Mouse (Mus musculus) lung, embryonic 14.5 days (tissue): ENCODE results near the gene Ppp1r3c. TPM values are rescaled to one million over a fixed set of nuclear protein-coding genes. Genes with fewer than 3 reads are reported as not detected.

ENCODE experiments used
- ATAC-seq: fragments of 200-750 bp; cut with Nextera tagmentation; 2 replicates; pipeline ENCODE4 v1.8.0; 2017; ENCODE audit warnings: mild to moderate bottlenecking, moderate TSS enrichment, moderate library complexity; ENCODE audit not compliant: insufficient read depth
- DNase-seq: peaks from one replicate; pipeline ENCODE4 v3.0.0-alpha.2; 2015
- H3K27ac ChIP-seq: fragments of 300-500 bp; sonication (generic); 2 replicates; pipeline ENCODE4 v1.5.1; 2014; ENCODE audit warnings: low read depth, mild to moderate bottlenecking, moderate library complexity
- H3K27me3 ChIP-seq: fragments of 300-500 bp; sonication (generic); 2 replicates; pipeline ENCODE4 v1.6.1; 2014; ENCODE audit warnings: low read length, control low read depth; ENCODE audit not compliant: insufficient read depth
- H3K36me3 ChIP-seq: fragments of 300-500 bp; sonication (generic); 2 replicates; pipeline ENCODE4 v1.6.1; 2014; ENCODE audit warnings: control low read depth; ENCODE audit not compliant: insufficient read depth
- H3K4me1 ChIP-seq: fragments of 300-500 bp; sonication (generic); 2 replicates; pipeline ENCODE4 v1.6.1; 2014; ENCODE audit warnings: antibody characterized with exemption, control low read depth; ENCODE audit not compliant: insufficient read depth
- H3K4me2 ChIP-seq: fragments of 300-500 bp; sonication (generic); 2 replicates; pipeline ENCODE4 v1.6.1; 2014; ENCODE audit warnings: mild to moderate bottlenecking
- H3K4me3 ChIP-seq: fragments of 300-500 bp; sonication (generic); 2 replicates; pipeline ENCODE4 v1.5.1; 2014; ENCODE audit warnings: low read depth, low read length
- H3K9ac ChIP-seq: fragments of 300-500 bp; sonication (generic); 2 replicates; pipeline ENCODE4 v1.6.1; 2014
- H3K9me3 ChIP-seq: fragments of 300-500 bp; sonication (generic); 2 replicates; pipeline ENCODE4 v1.6.1; 2016; ENCODE audit warnings: low read depth, low read length, control low read depth
- CTCF ChIP-seq: IDR thresholded peaks from 2 replicates; pipeline ENCODE4 v1.5.1; 2016; ENCODE audit warnings: antibody characterized with exemption, low read depth
- WGBS: fragments of 180-500 bp; shearing (Covaris S2); extraction: QIAGEN DNeasy Blood & Tissue Kit; methylation state at CpG from one replicate; pipeline ENCODE4 v1.1.7; 2014; 5-methylcytosine and 5-hydroxymethylcytosine counted together
- polyA plus RNA-seq: library from polyadenylated mRNA; unstranded; fragments of >200 nt; fragmentation: Nextera tagmentation; extraction: Ambion mirVana; gene quantifications from 2 replicates; pipeline ENCODE4 v1.2.1, GENCODE M21; 2014

Gene Ppp1r3c
- polyA plus RNA-seq, 1 experiment from 2014 or later = 67.5 TPM

DNA sequence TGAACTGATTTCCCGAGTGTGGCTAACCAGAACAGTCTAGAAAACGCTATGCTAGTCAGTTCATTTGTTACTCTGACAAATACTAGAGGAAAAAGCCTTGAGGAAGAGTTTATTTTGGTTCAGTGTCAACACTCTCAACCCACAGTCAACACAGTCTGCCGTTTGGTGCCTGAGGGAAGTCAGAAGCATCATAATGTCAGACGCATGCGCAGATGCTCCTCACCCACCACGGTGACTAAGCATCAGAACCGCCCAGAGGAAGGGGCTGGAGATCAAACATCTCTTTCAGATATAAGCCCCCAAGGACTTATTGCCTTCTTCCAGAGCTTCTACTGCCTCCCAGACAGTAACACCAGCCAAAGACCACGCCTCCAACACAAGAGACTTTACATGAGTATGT lies 15.3 kb downstream of the Ppp1r3c start:
- ATAC-seq (no peak), DNase-seq (peak; percentile 43)
- no peak overlapping the region for H3K9ac ChIP-seq
- no peak overlapping the region for H3K27ac ChIP-seq
- 47% methylated on average over 8 of the region's 8 CpGs for WGBS
- TF ChIP-seq CTCF = no peak
- H3K36me3 ChIP-seq = no peaks in the 10 kb centered on the region
- H3K27me3 ChIP-seq = no peaks in the 10 kb centered on the region
- no peaks in the 10 kb centered on the region for H3K9me3 ChIP-seq
- no peak overlapping the region for H3K4me3 ChIP-seq
- H3K4me1 ChIP-seq = no peaks in the 10 kb centered on the region; the same call in 1 of the 2 replicates
- no peak overlapping the region for H3K4me2 ChIP-seq

DNA sequence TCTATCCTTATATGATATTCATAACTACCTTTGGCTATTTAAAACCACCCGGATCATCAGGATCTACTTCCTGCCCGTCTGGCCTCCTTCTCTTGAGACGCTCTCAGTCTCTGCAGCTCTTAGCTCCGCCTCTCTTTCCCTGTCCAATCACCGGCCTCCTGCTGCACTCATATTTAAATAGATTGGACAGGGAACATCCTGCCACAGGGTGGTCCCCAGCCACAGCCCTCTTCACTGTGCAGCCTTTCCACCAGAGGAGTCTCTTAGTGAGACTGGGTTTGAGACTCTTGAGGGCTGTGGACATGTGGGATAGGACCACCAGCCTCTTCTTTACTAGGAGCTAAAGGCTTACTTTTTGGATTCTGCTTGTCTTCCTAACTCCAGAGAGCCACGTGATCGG lies 20.2 kb downstream of the Ppp1r3c start:
- Histone ChIP-seq H3K4me2 (no peak overlapping the region), H3K36me3 (no peaks in the 10 kb centered on the region), H3K9me3 (no peaks in the 10 kb centered on the region), H3K9ac (no peak overlapping the region), H3K27me3 (no peaks in the 10 kb centered on the region), H3K27ac (no peak overlapping the region), H3K4me1 (no peaks in the 10 kb centered on the region; the same call in 1 of the 2 replicates), H3K4me3 (no peak overlapping the region)
- ATAC-seq (no peak), DNase-seq (no peak)
- 64% methylated on average over 7 of the region's 7 CpGs for WGBS
- TF ChIP-seq CTCF = no peak

DNA sequence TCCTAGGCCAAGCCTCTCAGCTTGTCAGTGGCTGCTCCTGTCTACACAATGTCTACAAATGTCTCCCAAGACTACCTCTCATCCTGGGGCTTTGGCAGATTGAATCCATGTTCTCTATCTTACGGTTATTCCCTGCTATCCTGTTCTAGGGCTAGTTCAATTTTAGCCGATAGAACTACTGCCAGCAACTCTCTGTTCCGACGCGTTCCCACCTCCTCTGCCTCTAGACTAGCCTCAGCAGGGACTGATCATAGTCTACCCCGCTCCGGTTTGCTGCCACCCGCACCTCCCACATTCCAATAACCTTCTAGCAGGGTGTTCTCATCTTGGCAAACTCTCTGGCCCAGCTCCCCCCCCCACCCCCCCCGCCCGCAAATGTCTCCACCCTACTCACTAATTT lies 20.9 kb downstream of the Ppp1r3c start:
- H3K27me3 ChIP-seq = no peaks in the 10 kb centered on the region
- no peaks in the 10 kb centered on the region for H3K9me3 ChIP-seq
- no peak overlapping the region for H3K27ac ChIP-seq
- no peak overlapping the region for H3K4me3 ChIP-seq
- H3K9ac ChIP-seq = no peak overlapping the region
- 95% methylated on average over 10 of the region's 10 CpGs for WGBS
- DNase-seq (no peak), ATAC-seq (no peak)
- H3K4me1 ChIP-seq = no peaks in the 10 kb centered on the region; the same call in 1 of the 2 replicates
- H3K36me3 ChIP-seq = no peaks in the 10 kb centered on the region
- H3K4me2 ChIP-seq = no peak overlapping the region
- TF ChIP-seq CTCF = no peak

DNA sequence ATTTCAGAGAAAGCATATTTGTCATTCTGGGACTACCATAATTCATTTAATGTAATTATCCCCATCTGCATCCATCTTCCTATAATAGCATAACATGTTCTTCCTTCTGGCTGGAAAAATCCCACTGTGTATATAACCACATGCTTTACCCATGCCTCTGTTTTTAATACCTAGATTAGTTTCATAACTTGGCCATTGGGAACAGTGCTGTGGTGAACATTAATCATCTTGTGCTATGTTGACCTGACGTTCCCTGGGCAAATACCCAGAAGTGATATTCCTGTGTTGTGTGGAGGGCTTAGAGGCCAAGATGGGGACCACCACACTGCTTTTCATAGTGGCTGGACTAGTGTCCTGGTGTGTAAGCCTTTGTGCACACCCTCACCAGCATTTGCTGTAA lies 22.0 kb downstream of the Ppp1r3c start:
- no peaks in the 10 kb centered on the region; the same call in 1 of the 2 replicates for H3K9me3 ChIP-seq
- no peak overlapping the region for H3K4me2 ChIP-seq
- no peaks in the 10 kb centered on the region for H3K27me3 ChIP-seq
- WGBS = 49% methylated on average over 1 of the region's 1 CpGs
- H3K4me3 ChIP-seq = no peak overlapping the region
- ATAC-seq = no peak
- no peak overlapping the region for H3K9ac ChIP-seq
- no peaks in the 10 kb centered on the region for H3K36me3 ChIP-seq
- no peaks in the 10 kb centered on the region for H3K4me1 ChIP-seq
- H3K27ac ChIP-seq = no peak overlapping the region
- DNase-seq = no peak
- no peak for TF ChIP-seq CTCF

DNA sequence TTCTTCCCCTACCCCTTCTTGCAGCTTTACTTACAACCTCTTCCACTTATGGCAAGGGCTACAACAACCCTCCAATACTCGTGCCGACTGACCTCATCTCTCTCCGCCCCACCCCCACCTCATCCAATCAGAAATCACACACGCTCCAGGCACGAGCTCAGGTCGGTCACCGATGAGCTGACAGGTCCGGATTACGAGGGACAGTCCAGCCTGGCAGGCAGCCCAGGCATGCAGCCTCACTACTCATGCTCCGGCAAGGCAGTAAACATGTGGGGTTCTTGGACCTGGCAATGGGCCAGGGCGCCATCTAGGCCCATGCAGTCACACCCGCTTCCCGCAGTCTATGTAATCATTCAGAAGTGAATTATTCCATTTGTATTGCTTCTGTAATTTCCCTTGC lies 23.4 kb downstream of the Ppp1r3c start:
- Histone ChIP-seq H3K9me3 (no peaks in the 10 kb centered on the region; the same call in 1 of the 2 replicates), H3K27ac (peak overlapping the region; percentile 21), H3K9ac (no peak overlapping the region), H3K4me3 (no peak overlapping the region), H3K4me1 (no peaks in the 10 kb centered on the region), H3K36me3 (no peaks in the 10 kb centered on the region), H3K4me2 (0 out of 2 replicates have a peak overlapping the region, but pooled peaks have one; percentile 13), H3K27me3 (no peaks in the 10 kb centered on the region)
- no peak for TF ChIP-seq CTCF
- 23% methylated on average over 13 of the region's 13 CpGs for WGBS
- ATAC-seq = peak; percentile 86
- peak; percentile 90 for DNase-seq

DNA sequence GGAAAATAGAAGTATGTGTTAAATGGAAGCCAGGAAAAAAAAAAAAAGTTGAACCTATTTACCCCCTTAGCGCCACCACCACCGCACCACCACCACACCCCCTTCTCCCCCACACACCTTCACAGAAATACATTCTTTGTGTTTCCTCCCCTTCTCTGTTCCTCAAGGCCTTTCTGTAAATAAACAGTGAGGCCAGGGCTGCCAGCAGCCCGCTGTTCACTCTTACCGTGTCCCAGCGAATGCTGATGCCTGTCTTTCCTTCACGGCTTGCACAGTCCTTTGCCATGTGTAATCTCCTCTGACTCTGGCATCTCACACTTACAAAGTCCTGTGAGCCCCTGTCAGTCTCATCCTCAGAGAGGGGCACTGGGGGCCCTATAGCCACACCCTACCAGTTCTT lies 30.3 kb downstream of the Ppp1r3c start:
- 19% methylated on average over 6 of the region's 6 CpGs for WGBS
- no peaks in the 10 kb centered on the region for H3K36me3 ChIP-seq
- DNase-seq = peak; percentile 49
- no peak overlapping the region for H3K9ac ChIP-seq
- ATAC-seq = 0 out of 2 replicates have a peak, but pooled peaks have one; percentile 9
- TF ChIP-seq CTCF = no peak
- H3K9me3 ChIP-seq = no peaks in the 10 kb centered on the region; the same call in 1 of the 2 replicates
- no peak overlapping the region for H3K4me3 ChIP-seq
- peak overlapping the region; percentile 80 for H3K27ac ChIP-seq
- peaks cover 19% of the 10 kb centered on the region; the same call in 1 of the 2 replicates for H3K4me1 ChIP-seq
- H3K4me2 ChIP-seq = peak overlapping the region; percentile 36; the same call in 1 of the 2 replicates
- no peaks in the 10 kb centered on the region for H3K27me3 ChIP-seq

DNA sequence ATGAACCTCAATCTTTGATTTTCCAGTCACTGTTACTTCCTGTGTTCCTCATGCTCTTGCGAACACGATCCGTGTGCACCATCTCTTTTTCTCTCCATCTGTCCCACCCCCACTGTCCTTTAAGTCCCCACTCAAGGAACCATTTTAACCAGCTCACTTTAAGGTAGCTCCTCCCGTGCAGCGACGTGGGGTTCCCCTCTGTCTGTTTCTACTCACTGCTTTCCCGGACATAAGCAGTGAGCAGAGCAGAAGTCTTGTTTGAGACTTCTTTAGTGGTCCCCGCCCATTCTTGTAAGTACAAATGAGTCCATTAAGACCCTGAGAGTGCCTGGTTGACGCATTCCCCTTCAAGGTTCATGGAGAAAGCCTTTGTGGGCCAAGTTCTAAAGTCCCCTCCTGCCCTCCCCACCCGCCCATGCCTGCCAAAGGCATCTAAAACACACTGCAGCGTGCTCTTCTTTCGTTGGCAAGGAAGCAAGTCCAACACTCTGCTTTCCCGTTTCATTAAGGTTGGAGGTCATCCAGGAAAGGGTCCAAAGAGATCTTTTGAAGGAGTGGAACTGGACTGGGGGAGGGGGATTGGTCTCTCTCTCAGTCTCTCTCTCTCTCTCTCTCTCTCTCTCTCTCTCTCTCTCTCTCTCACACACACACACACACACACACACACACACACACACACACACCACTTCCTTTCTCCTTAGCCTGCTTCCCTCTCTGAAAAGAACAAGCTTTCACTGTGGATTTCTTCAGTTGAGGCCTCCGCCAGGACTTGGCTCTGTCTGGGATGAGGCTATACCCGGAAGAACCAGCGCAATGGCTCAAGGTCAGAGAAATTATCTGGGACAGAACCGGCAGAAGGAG lies 30.9 kb downstream of the Ppp1r3c start:
- peak; percentile 68 for ATAC-seq
- Histone ChIP-seq H3K27ac (peak overlapping the region; percentile 80), H3K4me3 (no peak overlapping the region), H3K36me3 (no peaks in the 10 kb centered on the region), H3K27me3 (no peaks in the 10 kb centered on the region), H3K4me1 (peaks cover 24% of the 10 kb centered on the region), H3K9ac (no peak overlapping the region), H3K4me2 (peak overlapping the region; percentile 36), H3K9me3 (no peaks in the 10 kb centered on the region; the same call in 1 of the 2 replicates)
- WGBS = 36% methylated on average over 17 of the region's 17 CpGs
- peak; percentile 91 for DNase-seq
- no peak for TF ChIP-seq CTCF
